Mouse (Mus musculus) ES-Bruce4 (cell line): Measurements from ENCODE around the gene Sympk.

Experiments used
- CTCF ChIP-seq: IDR thresholded peaks from one replicate; pipeline ENCODE4 v1.8.1; 2011; ENCODE audit warnings: low read depth, low read length
- EP300 ChIP-seq: IDR thresholded peaks from 2 replicates; pipeline ENCODE4 v1.6.1; 2011; ENCODE audit warnings: low read depth, low read length; ENCODE audit not compliant: insufficient read depth
- POLR2A ChIP-seq: IDR thresholded peaks from one replicate; pipeline ENCODE4 v1.8.1; 2011; ENCODE audit warnings: low read length; ENCODE audit not compliant: insufficient read depth

DNA sequence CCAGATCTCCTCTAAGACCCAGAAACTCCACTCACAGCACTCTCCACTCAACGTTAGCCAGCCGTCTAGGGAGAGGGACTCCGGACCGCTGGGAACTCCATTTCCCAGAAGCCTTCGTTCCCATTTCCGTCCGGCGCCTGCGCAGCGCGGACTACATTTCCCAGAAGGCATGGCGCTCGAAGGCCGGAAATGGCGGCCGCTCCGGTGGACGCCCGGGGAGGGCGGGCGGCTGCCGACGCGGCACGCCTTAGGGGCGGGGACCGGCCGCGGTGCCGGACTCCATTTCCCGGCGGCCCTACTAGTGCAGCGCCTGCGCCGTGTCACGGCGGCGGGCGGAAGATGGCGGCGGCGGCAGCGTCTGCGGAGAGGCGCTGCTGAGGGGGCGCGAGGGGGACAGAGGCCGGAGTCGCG is at the start of gene Sympk:
- no peak for TF ChIP-seq POLR2A
- no peak for TF ChIP-seq CTCF
- TF ChIP-seq EP300, result no peak
